Mouse (Mus musculus) urinary bladder, postnatal 4 days (tissue): ENCODE data around the gene Mylk.
A peak's percentile ranks its signal among the peaks of the same experiment; 100 is the strongest.

Experiments used
- DNase-seq, 2 experiments: peaks; one replicate each; pipeline ENCODE4 v3.0.0; 2021 to 2022; ENCODE audit warnings: low spot score in 2 of 2

The Mylk gene

DNA sequence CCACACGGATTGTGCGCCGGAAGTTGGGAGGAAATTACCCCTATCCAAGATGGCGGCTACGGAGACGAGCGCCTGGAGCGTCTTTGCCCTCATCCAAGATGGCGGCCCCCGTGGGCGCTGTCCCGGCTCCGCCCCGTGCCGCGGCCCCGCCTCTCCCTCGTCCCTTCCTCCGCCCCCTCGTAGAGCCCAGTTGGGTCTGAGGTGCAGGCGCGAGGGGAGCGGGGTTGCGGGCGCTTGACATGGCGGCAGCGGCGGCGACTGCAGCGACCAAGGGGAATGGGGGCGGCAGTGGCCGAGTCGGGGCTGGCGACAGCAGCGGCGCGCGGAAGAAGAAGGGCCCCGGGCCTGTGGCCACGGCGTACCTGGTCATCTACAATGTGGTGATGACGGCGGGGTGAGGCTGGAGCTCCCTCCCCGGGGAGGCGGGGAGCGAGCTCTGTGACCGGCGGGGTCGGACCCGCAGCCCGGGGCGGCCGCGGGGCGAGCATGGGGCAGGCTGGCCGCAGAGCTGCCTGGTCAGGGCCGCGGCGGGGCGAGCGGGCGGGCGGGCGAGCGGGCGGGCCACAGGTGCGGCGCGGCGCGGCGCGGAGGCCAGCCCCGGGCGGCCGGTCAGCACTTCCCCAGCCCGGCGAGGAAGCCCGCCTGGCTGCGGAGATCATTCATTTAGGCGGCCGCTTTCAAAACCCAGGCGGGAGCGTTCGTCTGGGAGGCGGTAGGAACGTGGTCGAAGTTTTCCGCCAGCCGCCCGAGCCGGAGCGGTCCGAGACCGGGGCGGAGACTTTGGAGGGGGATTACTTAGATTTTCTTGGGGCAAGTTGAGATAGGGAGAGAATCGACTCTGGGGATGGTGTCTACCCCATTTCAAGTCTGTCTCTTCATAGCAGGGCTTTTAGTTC, 277.5 kb downstream of the Mylk start, which contains the start of gene Hacd2:
Gene Hacd2, plus strand, starts transcription at position 187 of the 896 bp plus-strand sequence.
- peak; percentile 94 for DNase-seq

- DNase-seq: no peak
Measured at GRCm38 (mm10) chr16:35023138-35023735, 278.2 kb downstream of the Mylk start.

- DNase-seq: no peak
Measured at GRCm38 (mm10) chr16:35024300-35024699, 279.3 kb downstream of the Mylk start.

DNA sequence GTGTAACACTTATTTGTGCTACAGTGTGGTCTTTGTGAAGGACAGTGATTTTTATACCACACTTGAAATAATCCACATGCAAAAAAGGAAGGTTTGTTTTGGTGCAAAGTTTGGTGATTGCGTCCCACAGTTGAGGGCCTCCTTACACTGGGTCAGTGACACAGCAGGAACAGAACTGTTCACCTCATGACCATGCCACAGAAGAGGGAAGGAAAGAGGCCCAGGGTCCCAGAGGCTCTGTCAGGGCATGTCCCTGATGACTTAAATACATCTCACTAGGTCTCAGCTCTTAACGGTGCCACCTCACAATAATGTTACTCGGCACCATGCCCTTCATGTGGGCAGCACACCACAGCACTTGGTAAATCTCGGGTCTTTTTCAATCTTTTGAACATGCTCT, 280.3 kb downstream of the Mylk start:
- DNase-seq: no peak

GRCm38 (mm10) chr16:35033241-35033640, 288.2 kb downstream of the Mylk start:
- DNase-seq: no peak

- DNase-seq: no peak
Measured at GRCm38 (mm10) chr16:35033809-35034577, 289.0 kb downstream of the Mylk start.

- no peak for DNase-seq
Measured at GRCm38 (mm10) chr16:35034971-35035370, 290.0 kb downstream of the Mylk start.

DNA sequence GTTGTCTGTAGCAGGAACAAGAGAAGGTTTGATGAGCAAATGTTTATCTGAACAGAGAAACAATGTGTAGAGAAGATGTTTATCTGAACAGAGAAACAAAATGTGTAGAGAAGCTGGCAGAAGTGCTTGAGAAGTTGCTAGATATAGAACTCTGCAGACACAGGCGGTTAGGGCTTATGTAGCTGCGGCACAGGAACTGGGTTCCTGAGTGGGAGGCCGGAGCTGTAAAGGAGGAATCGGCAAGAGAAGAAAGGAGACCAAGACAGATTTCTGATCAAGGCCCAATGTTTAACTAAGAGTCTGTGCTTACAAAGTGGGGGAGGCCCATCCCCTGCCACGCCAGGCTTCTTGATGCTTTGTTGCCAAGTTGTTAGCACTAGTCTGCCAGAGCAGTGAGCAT, 291.7 kb downstream of the Mylk start:
- no peak for DNase-seq

DNA sequence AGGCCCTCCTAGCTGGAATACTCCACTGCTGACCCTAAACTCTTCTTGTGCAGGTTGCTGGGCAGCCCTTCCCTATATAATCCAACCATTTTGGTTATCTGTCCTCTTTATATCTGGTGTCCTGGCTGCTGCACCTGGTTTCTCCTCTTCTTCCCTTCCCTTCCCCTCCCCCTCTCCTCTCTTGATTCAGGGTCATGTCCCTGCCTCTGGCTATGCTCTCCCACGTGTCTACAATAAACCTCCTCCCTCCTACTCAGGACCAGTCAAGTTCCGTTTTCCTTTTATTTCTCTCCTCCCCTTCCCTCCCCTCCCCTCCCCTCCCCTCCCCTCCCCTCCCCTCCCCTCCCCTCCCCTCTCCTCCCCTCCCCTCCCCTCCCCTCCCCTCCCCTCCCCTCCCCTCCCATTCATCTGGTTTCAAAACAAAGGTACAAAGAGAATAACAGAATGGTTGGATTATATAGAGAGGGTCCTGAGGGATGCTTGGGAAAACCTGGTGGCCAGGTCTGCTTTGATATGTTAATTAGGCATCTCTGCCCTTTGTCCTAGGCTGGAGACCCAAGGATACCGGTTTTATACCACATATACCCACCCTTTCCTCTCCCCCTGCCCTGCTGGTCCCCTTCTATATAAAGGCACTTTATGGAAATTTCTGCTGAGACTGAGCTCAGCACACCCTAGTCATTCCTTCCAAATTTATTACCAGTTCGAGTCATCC, 293.5 kb downstream of the Mylk start:
- DNase-seq: no peak

DNA sequence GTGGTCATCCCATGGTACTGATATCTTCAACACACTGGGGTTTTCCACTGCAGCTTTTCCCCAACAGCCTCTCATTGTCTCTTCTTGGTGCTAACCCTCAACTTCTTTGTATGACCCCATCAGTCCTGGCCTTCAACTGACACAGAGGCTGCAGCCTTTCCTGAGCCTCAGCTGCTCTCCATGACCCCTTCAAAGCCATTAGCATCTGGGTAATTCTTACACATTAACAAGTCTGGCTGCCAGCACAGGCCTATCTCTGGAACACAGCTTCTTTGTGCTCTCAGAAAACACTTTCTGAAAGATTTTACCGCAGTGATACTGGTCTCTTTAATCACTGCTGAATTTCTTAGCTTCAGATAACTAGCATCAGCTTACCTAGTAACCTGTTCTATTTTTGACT, 295.1 kb downstream of the Mylk start:
- no peak for DNase-seq

DNA sequence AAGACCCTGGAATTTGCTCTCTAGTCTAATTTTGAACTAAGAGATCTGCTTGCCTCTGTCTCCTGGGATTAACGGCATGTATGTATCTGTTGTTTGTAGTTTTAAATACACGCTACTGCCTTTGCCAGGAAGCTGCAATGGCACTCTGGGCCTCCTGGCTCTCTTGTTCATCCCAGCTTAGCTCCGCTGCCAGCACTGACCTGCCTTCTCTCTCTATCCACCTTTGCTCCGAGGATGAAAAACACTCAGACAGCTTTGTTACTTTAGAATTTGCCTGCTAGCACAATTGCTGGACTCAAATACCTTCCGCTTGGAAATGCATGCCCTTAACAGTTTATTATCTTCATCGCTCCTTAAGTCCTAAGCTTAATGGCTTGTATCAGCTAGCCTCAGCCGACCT, 296.0 kb downstream of the Mylk start:
- no peak for DNase-seq

DNA sequence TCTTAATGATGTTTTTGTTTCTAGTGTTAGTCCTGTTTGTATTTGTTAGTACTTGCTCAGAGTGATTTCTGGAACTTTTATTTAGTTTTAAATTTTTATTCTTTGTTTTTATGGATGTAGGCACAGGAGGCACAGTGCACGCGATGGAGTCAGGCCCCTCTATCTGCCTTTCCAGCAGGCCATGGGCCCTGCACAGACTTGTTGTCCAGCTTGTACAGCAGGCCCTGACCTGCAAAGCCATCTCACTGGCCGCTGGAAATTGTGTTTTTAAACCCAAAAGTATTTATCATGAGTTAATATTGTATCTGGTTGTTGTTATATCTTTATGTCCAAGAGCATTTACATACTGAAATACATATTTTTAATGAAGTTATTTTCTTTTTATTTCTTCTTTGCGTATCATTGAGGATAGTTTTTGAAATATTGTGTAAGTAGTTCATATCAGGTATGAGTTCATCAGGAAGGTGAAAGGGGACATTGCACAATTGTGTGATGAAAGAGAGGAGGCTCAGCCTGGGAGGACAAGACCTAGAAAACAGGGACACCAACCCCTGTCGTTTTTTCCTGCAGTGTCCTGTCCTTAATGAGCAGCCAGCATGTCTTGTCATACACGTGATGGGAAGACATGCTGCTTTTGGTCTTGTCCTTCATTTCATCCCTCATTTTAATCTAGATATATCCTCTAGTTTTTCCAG, 301.2 kb downstream of the Mylk start:
- DNase-seq: no peak

- DNase-seq: no peak
Measured at GRCm38 (mm10) chr16:35047272-35047969, 302.4 kb downstream of the Mylk start.

GRCm38 (mm10) chr16:35051066-35051465, 306.1 kb downstream of the Mylk start:
- DNase-seq: no peak
